Mouse (Mus musculus) kidney, postnatal 4 days (tissue): ENCODE data around the gene Insyn1.

Experiments
- DNase-seq, 2 experiments: peaks; one replicate each; pipeline ENCODE4 v3.0.0; 2021; ENCODE audit warnings: mixed read lengths in 2 of 2

Insyn1 gene

DNA sequence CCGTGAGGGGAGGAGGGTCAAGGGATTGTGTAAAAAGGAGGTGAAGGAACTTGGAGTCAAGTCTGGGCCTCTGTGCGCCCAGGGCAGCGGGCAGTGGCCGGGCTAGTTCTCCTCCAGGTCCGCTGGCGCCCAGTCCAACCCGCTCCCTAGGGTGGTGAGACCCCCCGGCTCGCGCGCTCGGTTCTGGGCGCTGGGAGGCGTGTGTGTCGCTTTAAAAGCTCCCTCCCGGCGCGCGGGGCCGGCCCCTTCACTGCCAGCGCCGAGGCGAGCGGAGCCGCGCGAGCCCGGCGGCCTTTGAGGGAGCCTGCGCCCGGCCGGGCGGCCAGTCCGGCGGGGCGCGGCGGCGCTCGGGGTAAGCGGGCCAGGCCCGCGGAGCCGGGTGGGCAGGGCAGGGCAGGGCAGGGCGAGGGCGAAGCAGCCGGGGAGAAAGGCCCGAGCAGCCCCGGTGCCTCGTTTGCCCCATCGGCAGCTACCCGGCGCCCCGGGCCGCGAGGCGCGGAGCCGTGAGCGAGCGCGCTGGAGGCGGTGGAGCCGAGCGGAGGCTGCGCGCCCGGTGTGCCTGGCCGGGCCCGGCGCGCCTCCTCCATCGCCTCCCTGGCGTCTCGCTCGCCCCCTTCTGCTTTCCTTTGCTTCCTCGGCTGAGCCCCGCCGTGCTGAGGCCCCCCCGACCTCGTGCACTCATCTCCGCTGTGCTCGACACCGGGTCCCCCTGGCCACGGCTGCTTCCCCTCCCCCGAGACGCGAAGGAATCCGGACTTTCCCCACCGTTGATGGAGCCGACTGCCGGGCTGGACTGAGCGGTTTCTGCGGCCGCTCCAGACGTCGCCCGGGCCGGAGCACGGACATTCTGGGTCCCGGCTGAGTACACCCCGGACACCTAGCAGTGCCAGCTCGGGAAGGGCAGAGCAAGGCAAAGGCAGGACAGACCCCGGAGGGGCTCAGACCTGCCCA is at the start of gene Insyn1:
Gene Insyn1, plus strand, starts transcription at position 753 of the 951 bp plus-strand sequence.
- peak; percentile 79 to 87 for DNase-seq

DNA sequence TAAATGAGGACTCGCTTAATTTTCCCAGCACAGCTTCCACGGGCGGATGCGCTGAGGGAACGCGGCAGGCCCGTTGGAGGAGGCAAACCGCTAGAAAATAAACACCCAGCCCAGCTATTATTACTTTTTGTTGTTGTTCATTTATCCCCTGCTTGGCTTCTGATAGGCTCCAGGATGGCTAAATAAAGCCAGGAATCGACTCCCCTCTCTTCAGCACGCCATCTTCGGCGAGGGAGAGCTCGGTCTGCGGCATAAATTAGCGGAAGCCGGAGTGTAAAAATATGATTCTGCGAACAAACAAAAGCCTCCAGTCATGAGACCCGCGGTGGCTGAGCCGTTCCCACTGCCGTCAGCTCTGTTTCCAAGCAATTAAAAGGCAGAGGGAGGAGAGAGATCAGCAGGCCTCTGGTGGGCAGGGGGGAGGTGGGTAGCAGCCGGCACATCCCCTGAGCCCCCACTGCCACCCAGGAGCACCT is 49.4 kb upstream of the Insyn1 start:
- no peak for DNase-seq

DNA sequence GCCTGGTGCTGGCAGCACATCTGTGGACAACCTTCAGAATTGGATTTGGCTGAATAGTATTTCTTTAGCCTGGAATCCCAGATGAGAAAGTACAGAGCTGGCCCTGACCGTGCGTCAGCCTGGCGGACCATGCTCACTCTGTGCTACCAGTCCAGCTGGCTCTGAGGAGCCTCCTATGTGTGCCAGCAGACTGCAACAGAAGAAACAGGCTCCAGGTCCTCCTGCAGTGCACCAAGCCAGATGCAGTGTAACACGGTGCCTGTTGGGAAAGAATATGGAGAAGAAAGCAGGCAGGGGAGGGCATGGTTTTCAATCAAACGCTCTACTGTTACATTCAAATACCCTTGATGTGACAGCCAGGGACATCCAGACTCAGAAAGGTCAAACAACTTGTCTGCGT is 48.3 kb upstream of the Insyn1 start:
- no peak for DNase-seq

DNA sequence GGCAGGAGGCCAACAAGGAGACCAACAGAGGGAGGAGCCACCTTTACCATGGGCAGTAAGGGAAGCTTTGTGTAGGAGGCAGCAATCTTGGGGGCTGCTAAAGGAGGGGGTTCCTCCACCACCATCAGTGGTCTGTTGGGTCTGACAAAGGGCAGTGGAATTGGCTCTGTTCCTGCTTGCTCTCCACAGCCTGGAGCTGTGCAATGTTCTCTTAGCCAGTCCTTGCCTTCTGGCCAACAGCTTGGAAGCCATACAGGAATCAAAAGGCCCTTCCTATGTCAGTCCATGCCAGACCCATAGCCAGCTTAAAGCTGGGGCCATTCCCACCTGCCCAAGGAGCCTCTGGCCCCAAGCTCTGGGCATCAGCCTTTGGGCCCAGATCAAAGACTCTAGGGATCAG is 47.8 kb upstream of the Insyn1 start:
- no peak for DNase-seq

DNA sequence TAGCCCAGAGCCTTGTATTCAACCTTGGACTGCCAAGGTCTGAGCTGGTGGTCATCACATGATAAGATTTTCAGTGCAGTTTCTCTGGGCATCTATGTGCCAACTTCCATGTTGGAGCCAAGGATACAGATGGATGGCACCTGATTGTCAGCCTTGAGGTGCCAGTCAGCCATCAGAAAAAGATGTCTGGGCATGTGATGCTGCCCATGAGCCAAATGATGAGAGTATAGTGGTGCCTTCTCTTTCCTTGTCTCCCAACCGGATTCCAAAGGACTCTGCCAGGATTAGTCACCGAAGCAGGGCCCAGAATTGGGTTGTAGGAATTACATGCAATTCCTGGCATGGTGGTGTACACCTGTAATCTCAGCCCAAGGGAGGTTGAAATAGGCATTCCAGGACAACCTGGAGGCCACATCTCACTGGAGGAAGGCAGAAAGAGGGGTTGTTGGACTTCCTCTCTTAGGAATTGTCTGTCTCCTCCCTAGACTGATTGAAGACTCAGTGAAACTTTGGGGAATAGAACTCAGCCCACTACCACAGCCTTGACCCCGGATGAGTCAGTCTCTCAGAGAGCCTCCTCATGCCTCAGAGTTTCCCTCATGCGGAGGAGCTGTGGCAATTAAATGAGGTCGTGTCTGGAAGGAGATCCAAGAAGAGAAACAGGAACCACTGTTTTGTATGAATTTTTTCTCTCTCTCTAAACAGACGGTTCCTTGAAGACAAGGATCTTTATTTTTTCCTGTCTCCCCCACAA is 46.9 kb upstream of the Insyn1 start:
- no peak for DNase-seq

DNA sequence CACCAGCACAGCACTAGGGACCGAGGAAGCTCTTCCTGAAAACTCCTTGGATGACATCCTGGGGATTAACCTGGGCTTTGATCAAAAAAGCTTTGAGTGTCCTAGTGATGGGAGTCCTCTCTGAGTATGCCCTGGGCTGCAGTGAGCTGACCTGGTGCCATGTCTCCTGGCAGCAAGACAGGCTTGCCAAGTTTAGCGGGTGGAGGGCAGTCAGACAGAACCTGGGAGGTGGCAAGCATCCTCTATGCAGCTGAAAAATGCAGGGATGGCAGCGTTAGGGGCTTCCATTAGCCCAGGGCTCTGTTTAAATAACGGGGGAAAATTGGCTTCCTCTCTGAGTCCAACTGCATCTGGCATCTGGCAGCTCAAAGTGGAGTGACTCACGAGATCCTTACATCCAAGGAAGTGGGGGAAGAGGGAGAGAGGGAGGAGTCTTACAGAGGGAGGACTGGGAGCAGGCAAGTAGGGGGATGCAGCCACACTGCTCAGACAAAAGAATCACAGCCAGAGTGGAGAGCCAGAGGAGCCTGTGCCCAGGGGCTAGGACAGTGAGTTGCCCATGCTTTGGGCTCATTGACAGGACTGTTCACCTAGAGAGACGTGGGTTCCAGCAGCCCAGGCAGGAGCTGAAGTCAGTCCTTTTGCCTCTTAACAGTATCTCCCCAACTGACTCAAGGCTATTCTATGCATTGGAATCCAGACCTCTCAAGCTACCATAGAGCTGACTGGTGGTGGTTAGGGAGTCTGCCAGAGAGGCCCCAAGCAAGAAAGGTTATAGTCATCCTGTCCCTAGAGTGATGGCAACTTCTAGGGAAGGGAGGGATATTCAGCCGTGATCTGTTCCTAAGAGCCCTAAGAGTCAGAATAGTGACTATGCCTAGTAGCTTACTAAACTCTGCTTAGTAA is 46.0 kb upstream of the Insyn1 start:
- DNase-seq, result no peak

DNA sequence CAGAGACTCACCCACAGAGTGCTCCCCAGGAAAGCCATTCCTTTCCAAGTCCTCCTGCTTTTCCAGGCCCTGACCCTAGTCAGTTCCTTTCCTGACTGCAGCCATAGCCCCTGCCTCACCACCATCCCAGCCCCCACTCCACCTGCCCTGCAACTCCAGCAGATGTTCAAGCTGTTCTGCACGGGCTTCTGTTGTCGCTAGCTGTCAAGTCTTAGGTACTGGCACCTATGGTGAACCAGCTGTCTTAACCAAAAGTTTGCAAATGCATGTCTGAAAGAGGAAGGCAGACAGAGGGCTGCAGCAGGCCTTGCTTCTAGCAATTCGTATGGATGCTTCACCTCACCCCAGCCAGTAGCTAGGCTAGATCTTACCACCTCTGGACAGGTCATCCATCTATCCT is 45.3 kb upstream of the Insyn1 start:
- DNase-seq, result no peak

DNA sequence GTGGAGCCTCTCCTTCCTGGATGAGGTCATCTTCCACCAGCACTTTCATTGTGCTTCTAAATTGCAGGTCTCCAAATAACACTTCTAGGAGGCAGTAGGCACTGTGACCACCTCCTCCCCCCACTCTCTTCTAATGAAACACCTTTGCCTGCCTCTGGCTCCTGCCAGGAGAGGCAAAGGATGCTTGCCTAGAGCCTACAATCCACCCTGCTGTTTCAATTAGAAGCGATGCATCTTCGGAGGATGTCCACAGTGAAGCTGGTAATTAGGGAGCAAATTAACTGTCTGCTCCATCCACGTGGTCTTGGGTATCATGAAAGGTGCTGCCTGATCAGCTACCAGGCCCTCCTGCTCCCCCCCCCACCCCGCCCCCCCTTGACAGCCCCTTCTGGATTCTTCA is 41.6 kb upstream of the Insyn1 start:
- DNase-seq, result no peak

DNA sequence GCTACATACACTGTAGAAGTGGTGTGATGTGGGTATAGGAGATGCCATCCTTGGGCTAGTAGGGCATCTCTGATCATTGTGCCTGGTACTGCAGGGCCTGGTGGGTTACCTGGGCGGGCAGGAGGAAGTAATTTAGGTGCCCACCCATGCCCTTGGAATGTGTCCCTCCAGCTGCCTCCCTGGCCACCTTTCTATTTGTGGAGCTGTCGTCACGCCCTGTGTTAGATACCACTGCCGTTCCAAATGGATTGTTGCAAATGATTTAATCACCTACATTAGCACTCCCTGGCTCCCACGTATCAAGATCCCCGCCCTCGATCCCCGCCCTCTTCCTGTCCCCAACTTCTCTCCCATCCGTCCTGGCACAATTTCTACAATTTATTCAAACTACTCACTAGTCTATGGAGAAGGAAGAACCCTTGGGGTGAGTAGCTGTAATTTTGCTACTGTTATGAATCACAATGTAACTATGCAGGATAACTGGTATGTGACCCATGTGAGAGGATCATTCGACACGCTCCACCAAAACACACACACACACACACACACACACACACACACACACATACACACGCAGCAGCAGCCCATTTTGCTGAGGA is 40.3 kb upstream of the Insyn1 start:
- no peak for DNase-seq

DNA sequence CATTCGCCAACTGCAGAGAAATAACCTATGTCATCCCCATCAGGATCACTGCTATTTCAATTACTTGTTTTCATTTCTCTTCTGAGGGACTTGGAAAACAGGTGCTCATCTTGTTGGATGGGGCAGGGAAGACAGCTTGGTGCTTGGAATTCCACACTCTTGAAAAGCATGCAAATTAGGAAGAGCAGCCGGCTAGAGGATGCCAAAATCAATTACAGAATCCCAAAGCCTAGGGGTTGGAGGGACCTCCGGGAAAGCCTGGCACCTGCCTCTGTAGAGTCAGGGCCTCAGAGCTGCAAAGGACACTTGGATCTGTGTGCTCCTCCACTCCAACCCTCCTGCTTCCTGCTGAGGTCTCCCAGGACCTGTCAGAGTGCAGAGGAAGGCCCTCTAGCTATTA is 38.9 kb upstream of the Insyn1 start:
- DNase-seq, result no peak

DNA sequence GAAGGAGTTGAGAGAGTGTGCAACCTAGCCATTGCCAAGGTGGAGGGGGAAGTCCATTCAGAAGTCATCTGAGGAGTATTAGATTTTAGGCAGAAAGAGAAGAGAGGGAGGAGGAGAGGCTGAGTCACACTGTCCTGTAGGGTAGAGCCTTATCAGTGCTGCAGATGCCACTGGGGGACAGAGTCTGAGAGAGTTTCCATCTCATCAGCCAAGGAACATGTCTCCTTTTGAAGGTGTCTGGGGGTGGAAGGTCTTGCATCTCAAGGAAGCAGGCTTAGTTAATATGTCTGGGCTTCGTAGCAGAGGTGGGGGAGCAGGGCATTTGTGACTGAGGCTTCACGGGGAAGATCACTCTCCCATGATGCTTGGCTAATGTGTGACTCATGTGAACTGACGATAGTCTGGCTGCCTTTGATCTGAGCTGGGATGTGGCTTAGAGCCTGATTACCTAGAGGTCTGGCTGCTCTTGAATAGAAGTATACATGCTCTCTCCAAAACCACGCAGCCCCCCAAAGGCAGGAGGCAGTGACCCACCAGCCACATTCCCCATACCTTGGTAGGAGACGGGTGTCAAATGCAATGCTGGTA is 34.5 kb upstream of the Insyn1 start:
- DNase-seq, result peak in 1 of 2 experiments; percentile 22

DNA sequence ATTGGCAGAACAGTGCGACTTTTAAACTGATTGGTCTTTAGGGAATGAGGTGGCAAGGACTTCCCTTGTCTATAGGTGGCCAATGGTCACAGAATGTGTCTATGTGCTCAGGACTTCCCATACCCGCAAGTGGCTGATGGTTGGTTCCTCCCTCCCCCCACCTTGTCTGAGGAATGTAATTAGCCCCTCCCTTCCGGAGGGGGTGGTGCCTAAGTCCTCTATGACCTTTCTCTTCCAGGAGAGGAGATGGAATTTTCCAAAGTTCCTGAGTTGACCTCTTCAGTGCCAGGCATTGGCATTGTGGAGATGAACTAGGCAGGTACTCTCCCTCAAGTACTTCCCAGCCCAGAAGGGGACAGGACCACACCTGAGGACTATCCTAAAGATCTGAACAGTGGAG is 33.5 kb upstream of the Insyn1 start:
- peak in 1 of 2 experiments; percentile 30 for DNase-seq

DNA sequence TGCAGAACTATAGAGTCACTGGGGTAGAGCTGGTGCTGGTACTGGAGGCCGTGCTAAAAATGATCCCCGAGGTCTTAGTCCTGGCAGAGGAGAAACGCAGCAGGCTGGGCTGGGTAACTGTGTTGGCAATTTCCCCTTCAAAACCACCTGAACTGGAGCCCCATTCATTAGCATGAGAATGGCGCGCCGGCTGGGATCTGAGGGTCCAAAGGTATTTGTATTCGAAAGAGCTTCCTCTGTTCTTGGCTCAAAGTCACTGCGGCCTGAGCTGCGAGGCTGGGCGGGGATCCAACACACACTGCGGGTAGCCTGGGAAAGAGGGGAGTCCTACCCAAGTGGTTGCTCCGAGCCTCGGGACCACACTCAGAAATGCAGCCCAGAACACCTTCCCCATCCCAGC is 32.6 kb upstream of the Insyn1 start:
- DNase-seq, result peak; percentile 43 to 62

DNA sequence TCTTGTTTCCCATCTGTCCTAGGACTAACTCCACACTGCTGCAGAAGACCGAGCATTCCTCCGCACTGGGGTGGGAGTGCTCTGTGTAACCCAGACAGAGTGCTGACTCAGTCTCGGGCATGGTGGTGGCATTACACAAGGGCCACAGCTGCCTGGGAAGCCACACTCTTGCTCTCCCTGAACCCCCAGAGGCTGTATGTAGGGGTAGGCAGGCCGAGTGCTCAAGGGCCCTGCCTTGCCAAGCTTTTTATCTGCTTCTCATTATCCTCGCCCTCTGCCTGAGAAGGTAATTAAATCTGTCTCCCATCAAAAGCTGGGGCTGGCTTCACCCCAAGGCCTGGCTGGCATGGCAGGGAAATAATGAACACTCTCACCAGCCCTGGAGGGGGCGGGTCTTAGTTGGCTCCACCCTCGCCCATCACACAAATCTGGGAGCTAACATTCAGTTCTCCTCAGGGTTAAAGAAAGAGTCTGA is 30.9 kb upstream of the Insyn1 start:
- DNase-seq, result peak; percentile 39 to 58

DNA sequence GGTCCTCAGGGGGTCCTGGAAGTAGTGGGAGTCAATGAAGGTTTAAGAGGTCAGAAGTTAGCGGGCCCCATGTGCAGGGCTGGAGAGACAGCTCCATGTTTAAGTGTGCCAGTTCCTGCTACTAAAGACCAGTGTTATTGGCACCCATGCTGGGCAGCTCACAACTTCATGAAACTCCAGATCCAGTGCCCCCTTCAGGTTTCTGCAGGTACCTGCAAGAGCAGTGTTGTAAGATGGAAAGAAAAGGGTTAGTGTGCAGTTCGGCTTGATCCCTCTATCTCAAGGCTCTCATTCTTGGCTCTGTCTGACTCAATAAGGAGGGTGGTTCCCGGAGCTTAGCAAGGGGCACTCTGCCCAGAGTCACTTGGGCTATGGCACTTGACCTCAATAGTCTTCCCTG is 30.1 kb upstream of the Insyn1 start:
- DNase-seq, result no peak

DNA sequence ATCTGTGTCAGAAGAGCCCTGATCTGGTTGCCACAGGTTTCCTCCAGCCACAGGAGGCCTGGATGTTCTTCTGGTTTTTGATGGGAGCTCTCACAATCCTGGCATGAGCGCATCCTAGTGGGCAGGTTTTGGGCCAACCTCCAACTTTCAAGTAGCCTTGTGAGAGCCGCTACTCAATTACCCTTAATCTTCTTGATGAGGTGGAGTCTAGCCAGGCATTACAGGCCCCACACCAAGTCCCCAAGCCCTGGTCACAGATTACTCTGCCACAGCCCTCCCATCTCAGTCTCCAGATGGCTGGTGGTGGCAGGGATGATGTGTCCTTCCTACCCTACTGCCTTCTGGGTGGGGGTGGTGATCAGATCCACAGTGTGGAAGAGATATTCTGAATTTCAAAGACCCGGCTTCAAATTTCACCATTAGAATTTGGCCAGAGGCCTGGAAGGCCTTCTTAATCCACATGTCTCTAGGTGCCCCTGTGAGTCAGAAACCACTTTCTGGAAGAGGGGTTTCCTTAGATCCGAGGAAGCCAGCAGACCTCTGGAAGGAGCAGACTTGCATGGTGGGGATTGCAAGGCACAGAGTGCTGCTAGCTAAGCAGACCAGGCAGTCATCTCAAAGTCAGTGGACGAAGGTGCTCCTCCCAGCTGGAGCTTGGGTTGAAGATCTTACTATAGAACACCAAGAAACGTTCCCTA is 29.4 kb upstream of the Insyn1 start:
- no peak for DNase-seq

DNA sequence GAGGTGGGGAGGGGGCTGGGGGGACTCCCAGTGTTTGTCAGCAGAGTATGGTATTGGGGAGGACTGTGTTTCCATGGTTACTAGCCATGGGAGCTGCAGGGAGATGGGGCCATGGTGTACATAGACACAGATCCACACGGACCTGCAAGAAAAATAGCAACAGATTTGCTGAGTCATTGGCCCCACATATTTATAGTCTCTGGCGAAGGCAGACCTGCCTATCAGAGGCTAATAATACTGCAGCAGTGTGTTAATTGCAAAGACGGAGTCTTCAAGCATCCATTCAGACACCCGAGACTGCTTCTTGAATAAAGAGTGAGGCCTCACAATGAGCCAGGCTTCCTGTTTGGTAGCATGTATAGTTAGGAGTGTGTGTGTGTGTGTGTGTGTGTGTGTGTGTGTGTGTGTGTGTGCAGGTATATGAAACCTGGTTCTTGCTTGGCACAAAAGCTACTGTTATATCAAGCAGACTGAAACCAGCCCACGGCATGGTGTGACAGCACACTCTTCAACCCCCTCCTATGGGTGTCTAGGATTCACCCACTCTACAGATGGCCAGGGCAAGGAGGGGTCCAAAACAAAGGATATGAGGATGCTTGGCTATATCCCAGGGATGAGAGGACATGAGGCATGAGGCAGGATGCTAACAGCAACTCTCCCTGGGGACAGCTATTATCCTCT is 20.9 kb upstream of the Insyn1 start:
- DNase-seq, result no peak

DNA sequence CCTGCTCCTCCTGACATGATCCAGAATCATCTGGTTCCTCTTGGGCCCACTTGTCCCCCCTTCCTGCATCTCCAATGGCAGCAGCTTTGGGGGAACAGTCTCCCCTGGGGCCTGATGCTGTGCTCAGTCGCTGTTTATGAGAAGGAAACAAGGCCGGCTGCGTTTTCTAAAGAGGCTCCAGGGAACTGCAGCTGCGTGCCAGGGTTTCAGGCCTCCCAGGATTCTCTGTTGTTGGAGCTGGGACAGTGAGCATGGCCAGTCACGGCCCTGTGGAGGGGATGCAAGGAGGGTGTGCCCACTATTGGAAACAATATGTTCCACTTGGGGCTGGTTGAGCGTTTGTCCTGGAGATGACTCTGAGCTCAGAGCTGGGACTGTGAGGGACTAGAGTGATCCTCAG is 17.9 kb upstream of the Insyn1 start:
- DNase-seq, result no peak

DNA sequence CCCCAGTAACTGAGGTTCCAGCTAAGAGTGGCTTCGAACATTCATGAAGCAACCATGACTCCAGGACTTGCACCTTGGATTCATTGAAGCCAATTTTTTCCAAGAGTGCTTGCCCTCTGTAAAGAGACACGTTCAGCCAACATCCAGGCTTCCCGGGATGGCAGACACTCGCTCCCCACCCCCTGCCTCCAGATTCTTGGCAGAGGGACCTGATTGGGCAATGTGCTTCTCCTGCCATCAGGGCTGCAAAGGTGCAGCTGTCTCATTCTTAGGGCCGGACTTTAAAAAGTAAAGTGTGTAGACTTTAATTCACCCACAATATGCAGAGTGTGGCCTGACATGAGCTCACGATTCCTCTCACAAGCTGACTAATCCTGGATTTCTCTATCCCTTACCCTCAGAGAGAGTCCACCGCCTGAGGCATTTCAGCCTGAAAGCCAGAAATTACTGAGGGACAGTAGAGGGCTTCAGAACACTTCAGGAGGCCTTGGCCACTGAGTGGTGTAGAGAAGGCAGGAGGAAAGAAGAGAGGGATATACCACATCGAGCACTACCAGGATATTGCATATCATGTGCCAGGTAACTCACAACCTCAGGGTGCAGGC is 15.1 kb upstream of the Insyn1 start:
- DNase-seq, result no peak

DNA sequence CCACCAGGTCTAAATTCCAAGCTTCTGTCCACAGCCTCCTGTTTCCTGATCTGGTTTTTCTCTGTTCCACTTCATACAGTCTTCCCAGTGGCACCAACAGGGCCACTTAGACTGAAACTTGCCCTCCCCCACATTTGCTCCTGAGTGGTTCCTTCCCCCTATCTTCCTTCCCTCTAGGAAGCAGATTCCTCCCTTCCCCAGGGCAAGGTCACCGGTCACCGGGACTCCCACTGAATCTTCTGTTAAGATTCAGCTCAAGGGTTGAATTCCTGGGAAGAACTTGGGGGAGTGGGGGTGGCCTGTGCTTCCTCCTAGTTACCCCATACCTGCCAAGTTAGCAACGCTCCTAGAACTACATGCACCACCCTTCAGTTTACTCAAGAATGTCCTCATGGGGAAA is 1.3 kb upstream of the Insyn1 start:
- peak; percentile 21 to 28 for DNase-seq
